Mouse (Mus musculus) megakaryocyte-erythroid progenitor cell, adult 5 weeks (primary cell): ENCODE results near the gene Higd1c. TPM values are rescaled to one million over a fixed set of nuclear protein-coding genes. Genes with fewer than 3 reads are reported as not detected.

ENCODE experiments used
- polyA plus RNA-seq: library from polyadenylated mRNA; stranded (reverse); fragments of >175 nt; gene quantifications from 2 replicates; pipeline ENCODE4 v1.2.3, GENCODE M21; 2012

Higd1c gene
- polyA plus RNA-seq, result not detected in 2 replicates

GRCm38 (mm10) chr15:100364242-100364641, at the start of gene Higd1c:
Higd1c (plus strand) TSS chr15:100364542.

GRCm38 (mm10) chr15:100334629-100335028, 29.7 kb upstream of the Higd1c start, which contains the start of gene Mettl7a3:
Mettl7a3 (plus strand) TSS chr15:100334929.

GRCm38 (mm10) chr15:100352711-100353250, 11.6 kb upstream of the Higd1c start, which contains the start of the genes Methig1 and Mettl7a2:
Methig1 (plus strand) TSS chr15:100353149.
Mettl7a2 (plus strand) TSS chr15:100353200.

GRCm38 (mm10) chr15:100421758-100422197, 57.4 kb downstream of the Higd1c start, which contains the start of gene Gm5475:
Gm5475 (plus strand) TSS chr15:100422147.

GRCm38 (mm10) chr15:100424396-100425122, 60.2 kb downstream of the Higd1c start, which contains the start of gene Slc11a2:
Slc11a2 (minus strand) TSS chr15:100425072.

Other genes starting within 250 kb of the Higd1c start
- gene Atf1, start 136.7 kb upstream of the Higd1c start, polyA plus RNA-seq, result 65.3 and 69.3 TPM in 2 replicates
- gene Tmprss12, start 83.7 kb upstream of the Higd1c start, polyA plus RNA-seq, result not detected in 2 replicates
- 66.1 and 85.3 TPM in 2 replicates for gene Mettl7a1, start 60.4 kb upstream of the Higd1c start, polyA plus RNA-seq
- not detected in 2 replicates for gene Mettl7a3, start 29.6 kb upstream of the Higd1c start, polyA plus RNA-seq
- not detected in 2 replicates for gene Methig1, start 11.4 kb upstream of the Higd1c start, polyA plus RNA-seq
- gene Mettl7a2, start 11.3 kb upstream of the Higd1c start, polyA plus RNA-seq, result not detected in 2 replicates
- 0.02 TPM in 1 of 2 replicates, not detected in the other for gene Gm5475, start 57.6 kb downstream of the Higd1c start, polyA plus RNA-seq
- gene Slc11a2, start 60.5 kb downstream of the Higd1c start, polyA plus RNA-seq, result 2.4 and 3.1 TPM in 2 replicates
- gene Letmd1, start 104.5 kb downstream of the Higd1c start, polyA plus RNA-seq, result 58.4 and 60.8 TPM in 2 replicates
- gene Csrnp2, start 130.9 kb downstream of the Higd1c start, polyA plus RNA-seq, result 1.3 TPM in 2 replicates
- gene Tfcp2, start 187.5 kb downstream of the Higd1c start, polyA plus RNA-seq, result 2.9 and 5.3 TPM in 2 replicates
- gene Pou6f1, start 235.4 kb downstream of the Higd1c start, polyA plus RNA-seq, result 3.2 and 5.3 TPM in 2 replicates